Mouse (Mus musculus) small intestine, adult 2 months (tissue): ENCODE results near the gene Slc7a6os. TPM values are rescaled to one million over a fixed set of nuclear protein-coding genes. Genes with fewer than 3 reads are reported as not detected.
A peak's percentile ranks its signal among the peaks of the same experiment; 100 is the strongest.

Experiments
- H3K27ac ChIP-seq: fragments of 200-500 bp; 2 replicates; pipeline ENCODE4 v1.5.1; 2012; ENCODE audit warnings: low read depth, low read length, control low read depth, inconsistent platforms; ENCODE audit not compliant: insufficient read depth
- H3K27me3 ChIP-seq: fragments of 200-500 bp; 2 replicates; pipeline ENCODE4 v1.6.1; 2012; ENCODE audit warnings: mild to moderate bottlenecking, moderate library complexity, low read length, inconsistent platforms; ENCODE audit not compliant: control insufficient read depth, insufficient read depth
- H3K36me3 ChIP-seq: fragments of 200-500 bp; 2 replicates; pipeline ENCODE4 v1.6.1; 2012; ENCODE audit warnings: mild to moderate bottlenecking, low read length, control low read depth, inconsistent platforms; ENCODE audit not compliant: control insufficient read depth, insufficient read depth
- H3K4me1 ChIP-seq: fragments of 200-500 bp; 2 replicates; pipeline ENCODE4 v1.6.1; 2012; ENCODE audit warnings: low read length, inconsistent platforms, mixed read lengths; ENCODE audit not compliant: control insufficient read depth, insufficient read depth, insufficient read length
- H3K4me3 ChIP-seq: fragments of 200-500 bp; 2 replicates; pipeline ENCODE4 v1.5.1; 2012; ENCODE audit warnings: low read depth, mild to moderate bottlenecking, control low read depth, inconsistent platforms, low read length, moderate library complexity
- CTCF ChIP-seq: fragments of 200-500 bp; IDR thresholded peaks from 2 replicates; pipeline ENCODE4 v1.5.1; 2012; ENCODE audit warnings: low read depth, mild to moderate bottlenecking, control low read depth, inconsistent platforms, low read length, moderate library complexity, mixed read lengths; ENCODE audit not compliant: insufficient replicate concordance, insufficient read length; ENCODE audit errors: extremely low read depth
- POLR2A ChIP-seq: fragments of 200-500 bp; IDR thresholded peaks from 2 replicates; pipeline ENCODE4 v1.6.1; 2012; ENCODE audit warnings: low read depth, mild to moderate bottlenecking, control low read depth, inconsistent platforms, low read length, moderate library complexity
- WGBS: fragments of 180-500 bp; shearing (Covaris S2); methylation state at CpG from one replicate; pipeline ENCODE4 v1.1.7; 2018; 5-methylcytosine and 5-hydroxymethylcytosine counted together
- polyA plus RNA-seq: library from polyadenylated mRNA; depleted of rRNA; stranded (reverse); fragments of >200 nt; gene quantifications from 2 replicates; pipeline ENCODE4 v1.2.3, GENCODE M21; 2012; rRNA removed

Gene Slc7a6os
- 16.1 and 17.6 TPM in 2 replicates for polyA plus RNA-seq

DNA sequence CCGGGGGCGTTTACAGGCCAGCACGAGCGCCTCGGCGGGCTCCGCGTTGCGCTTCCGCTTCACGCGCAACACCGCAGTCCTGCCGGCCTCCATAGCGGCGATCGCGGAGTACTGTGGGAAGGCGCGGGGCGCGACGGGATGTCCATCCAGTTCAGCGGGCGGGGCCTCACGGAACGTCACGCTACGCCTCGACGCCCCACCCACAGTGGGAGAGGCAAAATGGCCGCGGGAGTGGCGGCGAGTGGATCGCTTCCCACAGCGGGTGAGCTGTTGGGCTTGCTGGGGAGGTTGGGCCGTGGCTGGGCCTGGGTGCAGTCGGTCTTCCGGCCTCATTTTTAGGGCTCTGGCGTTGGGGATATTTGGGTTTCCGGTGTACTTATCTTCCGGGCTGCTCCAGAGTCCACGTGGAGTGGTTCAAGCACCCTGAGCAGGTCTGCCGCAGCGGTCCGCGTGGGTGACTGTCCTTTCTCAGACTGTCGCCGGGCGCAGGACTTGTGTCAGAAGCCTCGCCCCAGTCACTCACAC, at the start of gene Slc7a6os, which contains the start of gene Prmt7:
TSS of gene Slc7a6os (minus strand) at position 115 of the 525 bp plus-strand sequence.
TSS of gene Prmt7 (plus strand) at position 116 of the 525 bp plus-strand sequence.
- peak within 1 kb of the TSS; percentile 91 for H3K4me3 ChIP-seq
- peak within 1 kb of the TSS; percentile 70 for H3K27ac ChIP-seq
- H3K36me3 ChIP-seq = peaks cover 11% of the 10 kb centered on the region
- WGBS = under 1% methylated on average over 52 of the region's 52 CpGs
- no peaks in the 10 kb centered on the region for H3K27me3 ChIP-seq
- TF ChIP-seq POLR2A (peak; percentile 91), CTCF (no peak)
- H3K4me1 ChIP-seq = peaks cover 3% of the 10 kb centered on the region; the same call in 1 of the 2 replicates

DNA sequence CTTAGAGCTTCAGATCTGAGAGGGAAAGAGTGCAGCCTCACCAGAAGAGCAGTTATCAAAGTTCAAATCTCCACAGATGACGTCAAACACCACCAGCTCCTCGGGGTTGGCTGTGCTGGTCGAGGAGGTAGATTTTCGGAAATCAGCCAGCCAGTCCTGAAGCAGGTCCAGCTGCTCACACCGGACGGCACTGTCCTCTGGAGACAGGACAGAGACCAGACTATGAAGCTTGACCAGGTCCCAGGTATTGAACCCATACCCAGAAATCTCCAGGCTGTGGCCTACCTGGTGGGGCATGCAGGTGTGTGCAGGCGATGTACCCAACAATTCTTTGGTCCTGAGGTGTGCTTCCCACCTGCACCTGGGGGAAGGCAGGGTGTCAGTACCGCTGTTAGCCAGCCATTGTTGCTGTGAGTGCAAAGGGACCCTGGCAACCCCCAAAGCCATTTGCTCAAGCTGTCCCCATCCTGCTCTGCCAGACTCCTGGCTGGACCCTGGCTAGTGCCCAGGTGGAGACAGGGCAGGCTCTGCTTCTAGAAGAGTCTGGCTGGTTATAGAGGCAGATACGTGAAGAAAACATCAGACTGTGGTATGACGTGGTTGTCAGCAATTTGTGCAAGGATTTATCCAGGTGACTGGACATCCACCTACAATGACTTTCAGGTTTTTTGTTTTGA, 49.0 kb upstream of the Slc7a6os start:
- Histone ChIP-seq H3K36me3 (peaks cover 89% of the 10 kb centered on the region), H3K4me1 (no peaks in the 10 kb centered on the region), H3K4me3 (no peak overlapping the region), H3K27ac (no peak overlapping the region), H3K27me3 (no peaks in the 10 kb centered on the region)
- 87% methylated on average over 10 of the region's 10 CpGs for WGBS
- no peak for TF ChIP-seq POLR2A
- no peak for TF ChIP-seq CTCF

DNA sequence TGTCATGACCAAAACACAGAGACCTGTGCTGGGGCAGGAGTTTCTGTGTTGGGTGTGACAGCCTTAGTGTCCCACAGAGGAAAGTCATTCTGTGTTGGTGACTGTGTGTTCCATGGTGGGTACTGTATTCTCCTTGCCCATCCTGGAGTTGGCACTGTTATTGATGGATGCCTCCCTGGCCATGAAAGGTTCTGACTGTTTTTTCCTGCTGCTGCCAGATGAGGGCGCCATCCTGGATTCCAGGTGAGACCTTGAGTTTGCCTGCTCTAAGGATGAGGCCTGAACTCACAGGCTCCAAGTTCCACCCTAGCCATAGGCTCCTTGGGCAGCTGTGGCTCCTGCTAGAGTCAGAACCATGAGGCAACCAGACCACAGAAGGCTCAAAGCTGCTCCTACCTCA, 47.4 kb upstream of the Slc7a6os start:
- Histone ChIP-seq H3K4me3 (no peak overlapping the region), H3K36me3 (peaks cover 88% of the 10 kb centered on the region), H3K27ac (no peak overlapping the region), H3K27me3 (no peaks in the 10 kb centered on the region), H3K4me1 (no peaks in the 10 kb centered on the region)
- peak; percentile 55; the same call in 1 of the 2 replicates for TF ChIP-seq CTCF
- TF ChIP-seq POLR2A = no peak
- WGBS = 37% methylated on average over 1 of the region's 1 CpGs

DNA sequence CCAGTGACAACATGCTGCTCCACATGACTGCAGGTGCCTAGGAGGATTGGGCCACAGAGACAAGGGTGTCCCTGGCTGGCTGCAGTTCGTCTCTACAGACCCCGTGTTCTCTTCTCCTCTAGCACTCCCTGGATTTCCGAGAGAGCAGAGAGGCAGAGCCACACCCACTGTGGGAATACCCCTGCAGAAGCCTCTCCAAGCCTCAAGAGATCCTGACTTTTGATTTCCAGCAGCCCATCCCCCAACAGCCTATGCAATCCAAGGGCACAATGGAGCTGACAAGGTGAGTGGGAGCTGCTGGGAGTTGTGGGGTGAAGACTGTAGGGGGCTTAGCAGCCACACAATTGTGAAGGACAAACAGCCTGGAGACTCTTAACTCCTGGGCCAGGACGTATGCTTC, 39.5 kb upstream of the Slc7a6os start:
- Histone ChIP-seq H3K27ac (no peak overlapping the region), H3K4me1 (no peaks in the 10 kb centered on the region), H3K4me3 (no peak overlapping the region), H3K36me3 (peaks cover 40% of the 10 kb centered on the region), H3K27me3 (no peaks in the 10 kb centered on the region)
- TF ChIP-seq POLR2A = no peak
- TF ChIP-seq CTCF = no peak
- 73% methylated on average over 4 of the region's 4 CpGs for WGBS

DNA sequence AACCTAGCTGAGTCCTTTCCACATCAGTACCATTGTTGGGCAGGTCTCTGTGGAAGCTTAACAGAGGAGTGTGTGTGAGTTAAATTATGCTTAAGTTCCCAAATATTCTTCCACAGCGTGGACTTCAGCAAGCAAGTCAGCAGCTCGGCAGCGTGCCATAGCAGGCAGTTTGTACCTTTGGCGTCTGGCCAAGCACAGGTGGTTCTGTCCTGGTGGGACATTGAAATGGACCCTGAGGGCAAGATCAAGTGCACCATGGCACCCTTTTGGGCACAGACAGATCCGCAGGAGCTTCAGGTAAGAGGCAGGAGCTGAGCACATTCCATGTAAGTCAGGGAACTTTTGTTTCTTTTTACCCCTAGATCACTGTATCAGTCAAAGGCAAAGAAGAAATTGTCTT, 26.4 kb upstream of the Slc7a6os start:
- Histone ChIP-seq H3K36me3 (peaks cover 12% of the 10 kb centered on the region), H3K4me3 (no peak overlapping the region), H3K27me3 (no peaks in the 10 kb centered on the region), H3K27ac (peak overlapping the region; percentile 2; the same call in 1 of the 2 replicates), H3K4me1 (no peaks in the 10 kb centered on the region)
- WGBS = 41% methylated on average over 5 of the region's 5 CpGs
- TF ChIP-seq CTCF (no peak), POLR2A (no peak)

DNA sequence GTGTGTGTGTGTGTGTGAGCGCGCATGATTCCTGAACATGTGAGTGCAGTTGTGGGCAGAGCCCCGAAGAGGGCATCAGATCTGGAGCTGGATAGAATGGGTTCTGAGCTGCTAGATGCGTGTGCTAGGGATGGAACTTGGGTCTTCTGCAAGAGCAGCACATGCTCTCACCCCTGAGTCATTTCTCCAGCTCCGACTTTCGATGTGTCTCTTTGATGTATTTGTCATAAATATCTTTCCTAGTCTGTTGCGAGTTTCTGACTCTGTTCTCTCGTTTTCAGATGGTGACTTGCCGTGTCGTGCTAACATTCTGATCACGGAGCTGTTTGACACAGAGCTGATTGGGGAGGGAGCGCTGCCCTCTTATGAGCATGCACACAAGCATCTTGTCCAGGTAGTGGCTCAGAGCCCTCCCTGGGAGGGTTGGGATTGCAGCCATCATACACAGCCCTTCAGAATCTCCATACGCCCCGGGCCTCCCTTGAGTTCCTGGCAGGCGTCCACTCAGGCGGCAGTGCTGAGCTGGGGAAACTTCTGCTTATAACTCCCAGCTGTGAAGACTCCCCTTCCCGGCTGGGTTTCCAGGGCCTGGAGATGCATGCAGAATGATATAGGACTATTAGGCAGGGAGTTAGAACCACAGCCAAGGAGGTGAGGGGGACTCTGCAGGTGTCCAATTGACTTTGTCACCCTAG, 24.0 kb upstream of the Slc7a6os start:
- 87% methylated on average over 17 of the region's 17 CpGs for WGBS
- Histone ChIP-seq H3K4me1 (no peaks in the 10 kb centered on the region), H3K36me3 (peaks cover 12% of the 10 kb centered on the region), H3K4me3 (no peak overlapping the region), H3K27ac (no peak overlapping the region), H3K27me3 (no peaks in the 10 kb centered on the region)
- TF ChIP-seq CTCF (no peak), POLR2A (no peak)

DNA sequence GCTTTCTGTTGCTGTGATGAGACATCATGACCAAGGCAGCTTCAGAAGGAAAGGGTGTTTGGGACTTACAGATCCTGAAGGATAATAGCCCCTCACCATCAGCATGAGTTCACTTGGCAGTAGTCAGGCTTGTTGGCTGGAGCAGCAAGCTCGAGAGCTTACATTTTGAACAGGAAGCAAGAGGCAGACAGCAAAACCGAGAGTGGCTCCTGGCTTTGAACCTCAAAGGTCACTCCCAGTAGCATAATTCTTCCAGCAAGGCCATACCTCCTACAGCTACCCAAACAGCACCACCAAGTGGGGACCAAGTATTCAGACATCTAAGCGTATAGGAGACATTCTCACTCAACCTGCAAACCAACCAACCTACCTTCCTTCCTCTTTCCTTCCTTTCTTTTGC, 22.0 kb upstream of the Slc7a6os start:
- peaks cover 12% of the 10 kb centered on the region for H3K36me3 ChIP-seq
- H3K27me3 ChIP-seq = no peaks in the 10 kb centered on the region
- TF ChIP-seq POLR2A = no peak
- no peak for TF ChIP-seq CTCF
- WGBS = 67% methylated on average over 3 of the region's 3 CpGs
- H3K4me3 ChIP-seq = no peak overlapping the region
- H3K27ac ChIP-seq = no peak overlapping the region
- no peaks in the 10 kb centered on the region for H3K4me1 ChIP-seq
